Mouse (Mus musculus) limb, embryonic 15.5 days (tissue): ENCODE measurements around the gene Crtac1. TPM values are rescaled to one million over a fixed set of nuclear protein-coding genes. Genes with fewer than 3 reads are reported as not detected.

Experiments used
- ATAC-seq: fragments of 200-750 bp; cut with Nextera tagmentation; 2 replicates; pipeline ENCODE4 v1.8.0; 2017; ENCODE audit warnings: low read depth, moderate TSS enrichment; ENCODE audit not compliant: insufficient number of reproducible peaks, low FRiP score, low TSS enrichment
- H3K27ac ChIP-seq: fragments of 300-500 bp; sonication (generic); 2 replicates; pipeline ENCODE4 v1.5.1; 2015; ENCODE audit warnings: moderate library complexity, mild to moderate bottlenecking, inconsistent platforms
- H3K27me3 ChIP-seq: fragments of 300-500 bp; sonication (generic); 2 replicates; pipeline ENCODE4 v1.6.1; 2015; ENCODE audit warnings: inconsistent platforms
- H3K36me3 ChIP-seq: fragments of 300-500 bp; sonication (generic); 2 replicates; pipeline ENCODE4 v1.6.1; 2015; ENCODE audit warnings: inconsistent platforms
- H3K4me1 ChIP-seq: fragments of 300-500 bp; sonication (generic); 2 replicates; pipeline ENCODE4 v1.6.1; 2015; ENCODE audit warnings: inconsistent platforms
- H3K4me2 ChIP-seq: fragments of 300-500 bp; sonication (generic); 2 replicates; pipeline ENCODE4 v1.6.1; 2015; ENCODE audit warnings: mild to moderate bottlenecking, inconsistent platforms
- H3K4me3 ChIP-seq: fragments of 300-500 bp; sonication (generic); 2 replicates; pipeline ENCODE4 v1.5.1; 2015; ENCODE audit warnings: mild to moderate bottlenecking, inconsistent platforms
- H3K9ac ChIP-seq: fragments of 300-500 bp; sonication (generic); 2 replicates; pipeline ENCODE4 v1.6.1; 2015; ENCODE audit warnings: inconsistent platforms
- H3K9me3 ChIP-seq: fragments of 300-500 bp; sonication (generic); 2 replicates; pipeline ENCODE4 v1.6.1; 2016; ENCODE audit warnings: inconsistent platforms
- WGBS: fragments of 180-500 bp; shearing (Covaris S2); methylation state at CpG from one replicate; pipeline ENCODE4 v1.1.7; 2015; 5-methylcytosine and 5-hydroxymethylcytosine counted together
- polyA plus RNA-seq: library from polyadenylated mRNA; unstranded; fragments of >200 nt; fragmentation: Nextera tagmentation; extraction: Ambion mirVana; gene quantifications from 2 replicates; pipeline ENCODE4 v1.2.1, GENCODE M21; 2015

Gene Crtac1
- polyA plus RNA-seq = 3.5 and 4.2 TPM in 2 replicates

GRCm38 (mm10) chr19:42431485-42432190 is at the start of gene Crtac1:
Gene Crtac1, minus strand, starts transcription at chr19:42431783.
- Histone ChIP-seq H3K27me3 (peaks cover 85% of the 10 kb centered on the region), H3K27ac (no peak within 1 kb of the TSS), H3K4me3 (peak within 1 kb of the TSS; percentile 57), H3K9me3 (no peaks in the 10 kb centered on the region), H3K4me1 (peaks cover 18% of the 10 kb centered on the region), H3K9ac (peak within 1 kb of the TSS; percentile 20; the same call in 1 of the 2 replicates), H3K36me3 (no peaks in the 10 kb centered on the region), H3K4me2 (peak within 1 kb of the TSS; percentile 93)
- 1% methylated on average over 49 of the region's 88 CpGs for WGBS
- peak; percentile 75 for ATAC-seq

GRCm38 (mm10) chr19:42478303-42478702 is 46.7 kb upstream of the Crtac1 start:
- no peaks in the 10 kb centered on the region for H3K36me3 ChIP-seq
- peaks cover 7% of the 10 kb centered on the region; the same call in 1 of the 2 replicates for H3K27me3 ChIP-seq
- no peak overlapping the region for H3K27ac ChIP-seq
- H3K4me2 ChIP-seq = no peak overlapping the region
- H3K4me3 ChIP-seq = no peak overlapping the region
- ATAC-seq = no peak
- WGBS = 58% methylated on average over 12 of the region's 12 CpGs
- no peaks in the 10 kb centered on the region for H3K9me3 ChIP-seq
- H3K4me1 ChIP-seq = no peaks in the 10 kb centered on the region
- no peak overlapping the region for H3K9ac ChIP-seq

GRCm38 (mm10) chr19:42477769-42478168 is 46.2 kb upstream of the Crtac1 start:
- Histone ChIP-seq H3K27me3 (peaks cover 7% of the 10 kb centered on the region; the same call in 1 of the 2 replicates), H3K4me1 (no peaks in the 10 kb centered on the region), H3K4me2 (no peak overlapping the region), H3K36me3 (no peaks in the 10 kb centered on the region), H3K27ac (no peak overlapping the region), H3K9ac (no peak overlapping the region), H3K4me3 (no peak overlapping the region), H3K9me3 (no peaks in the 10 kb centered on the region)
- WGBS = 74% methylated on average over 5 of the region's 5 CpGs
- ATAC-seq = no peak

GRCm38 (mm10) chr19:42472831-42473230 is 41.2 kb upstream of the Crtac1 start:
- Histone ChIP-seq H3K4me2 (no peak overlapping the region), H3K27me3 (0 out of 2 replicates have a peak, but pooled peaks cover 3% of the 10 kb centered on the region), H3K9me3 (no peaks in the 10 kb centered on the region), H3K27ac (no peak overlapping the region), H3K9ac (no peak overlapping the region), H3K4me1 (no peaks in the 10 kb centered on the region), H3K36me3 (no peaks in the 10 kb centered on the region), H3K4me3 (no peak overlapping the region)
- no peak for ATAC-seq
- WGBS = 23% methylated on average over 11 of the region's 11 CpGs

GRCm38 (mm10) chr19:42471571-42471970 is 40.0 kb upstream of the Crtac1 start:
- H3K36me3 ChIP-seq = no peaks in the 10 kb centered on the region
- H3K4me3 ChIP-seq = no peak overlapping the region
- H3K27ac ChIP-seq = no peak overlapping the region
- no peaks in the 10 kb centered on the region for H3K4me1 ChIP-seq
- 88% methylated on average over 4 of the region's 4 CpGs for WGBS
- H3K9me3 ChIP-seq = no peaks in the 10 kb centered on the region
- H3K4me2 ChIP-seq = no peak overlapping the region
- no peak overlapping the region for H3K9ac ChIP-seq
- H3K27me3 ChIP-seq = 0 out of 2 replicates have a peak, but pooled peaks cover 3% of the 10 kb centered on the region
- no peak for ATAC-seq

- Histone ChIP-seq H3K4me1 (peaks cover 11% of the 10 kb centered on the region), H3K9ac (no peak overlapping the region), H3K4me3 (no peak overlapping the region), H3K27me3 (peaks cover 9% of the 10 kb centered on the region; the same call in 1 of the 2 replicates), H3K4me2 (no peak overlapping the region), H3K9me3 (no peaks in the 10 kb centered on the region), H3K36me3 (no peaks in the 10 kb centered on the region), H3K27ac (no peak overlapping the region; the same call in 1 of the 2 replicates)
- no peak for ATAC-seq
- 20% methylated on average over 6 of the region's 6 CpGs for WGBS
Measured at GRCm38 (mm10) chr19:42461851-42462250, 30.3 kb upstream of the Crtac1 start.

GRCm38 (mm10) chr19:42461353-42461752 is 29.8 kb upstream of the Crtac1 start:
- no peaks in the 10 kb centered on the region for H3K36me3 ChIP-seq
- H3K9me3 ChIP-seq = no peaks in the 10 kb centered on the region
- H3K4me3 ChIP-seq = no peak overlapping the region
- no peak overlapping the region; the same call in 1 of the 2 replicates for H3K27ac ChIP-seq
- peaks cover 11% of the 10 kb centered on the region for H3K4me1 ChIP-seq
- H3K27me3 ChIP-seq = peaks cover 9% of the 10 kb centered on the region; the same call in 1 of the 2 replicates
- no peak overlapping the region for H3K4me2 ChIP-seq
- 20% methylated on average over 9 of the region's 9 CpGs for WGBS
- H3K9ac ChIP-seq = no peak overlapping the region
- ATAC-seq = no peak

- Histone ChIP-seq H3K4me3 (no peak overlapping the region), H3K4me2 (no peak overlapping the region), H3K4me1 (peaks cover 11% of the 10 kb centered on the region), H3K9me3 (no peaks in the 10 kb centered on the region), H3K9ac (no peak overlapping the region), H3K27ac (no peak overlapping the region), H3K27me3 (peaks cover 9% of the 10 kb centered on the region; the same call in 1 of the 2 replicates), H3K36me3 (no peaks in the 10 kb centered on the region)
- 83% methylated on average over 8 of the region's 8 CpGs for WGBS
- ATAC-seq = no peak
Measured at GRCm38 (mm10) chr19:42459512-42459911, 27.9 kb upstream of the Crtac1 start.

- Histone ChIP-seq H3K36me3 (no peaks in the 10 kb centered on the region), H3K9me3 (no peaks in the 10 kb centered on the region), H3K4me1 (no peaks in the 10 kb centered on the region), H3K4me3 (no peak overlapping the region), H3K27me3 (0 out of 2 replicates have a peak, but pooled peaks cover 5% of the 10 kb centered on the region), H3K9ac (no peak overlapping the region), H3K4me2 (no peak overlapping the region), H3K27ac (no peak overlapping the region)
- no peak for ATAC-seq
- 46% methylated on average over 6 of the region's 6 CpGs for WGBS
Measured at GRCm38 (mm10) chr19:42454481-42455236, 23.1 kb upstream of the Crtac1 start.

GRCm38 (mm10) chr19:42454006-42454405 is 22.4 kb upstream of the Crtac1 start:
- no peak overlapping the region for H3K4me2 ChIP-seq
- H3K9me3 ChIP-seq = no peaks in the 10 kb centered on the region
- no peak overlapping the region for H3K27ac ChIP-seq
- 0 out of 2 replicates have a peak, but pooled peaks cover 5% of the 10 kb centered on the region for H3K27me3 ChIP-seq
- no peak for ATAC-seq
- no peaks in the 10 kb centered on the region for H3K4me1 ChIP-seq
- 85% methylated on average over 9 of the region's 9 CpGs for WGBS
- H3K36me3 ChIP-seq = no peaks in the 10 kb centered on the region
- H3K4me3 ChIP-seq = no peak overlapping the region
- no peak overlapping the region for H3K9ac ChIP-seq

- Histone ChIP-seq H3K4me2 (no peak overlapping the region), H3K9ac (no peak overlapping the region), H3K9me3 (no peaks in the 10 kb centered on the region), H3K27me3 (no peaks in the 10 kb centered on the region), H3K27ac (no peak overlapping the region), H3K36me3 (no peaks in the 10 kb centered on the region), H3K4me3 (no peak overlapping the region), H3K4me1 (no peaks in the 10 kb centered on the region)
- no peak for ATAC-seq
- 75% methylated on average over 7 of the region's 7 CpGs for whole genome bisulfite sequencing
Measured at GRCm38 (mm10) chr19:42452539-42452938, 21.0 kb upstream of the Crtac1 start.

- ATAC-seq = no peak
- no peak overlapping the region for H3K9ac ChIP-seq
- H3K27ac ChIP-seq = no peak overlapping the region
- 91% methylated on average over 10 of the region's 10 CpGs for WGBS
- no peaks in the 10 kb centered on the region for H3K9me3 ChIP-seq
- H3K4me2 ChIP-seq = no peak overlapping the region
- no peaks in the 10 kb centered on the region for H3K4me1 ChIP-seq
- no peak overlapping the region for H3K4me3 ChIP-seq
- H3K27me3 ChIP-seq = no peaks in the 10 kb centered on the region
- H3K36me3 ChIP-seq = no peaks in the 10 kb centered on the region
Measured at GRCm38 (mm10) chr19:42448539-42448938, 17.0 kb upstream of the Crtac1 start.
